In genomic region chr17:63288850-63289249, GRCm38 (mm10) we compare ENCODE assay signal across 14 mouse cellular contexts.
DNase-seq lines count a peak whose midpoint lies in the region; TF ChIP-seq lines count a peak whose summit lies in the region.
"Had no signal": no experiment of that assay in that cellular context is flagged by ENCODE, and none has a peak within 500 bp of the region (broad histone marks: within the 10 kb centered on the region; RNA-seq: fewer than 3 reads in every experiment).

No protein-coding gene starts in this region.

- H3K4me3 ChIP-seq in layer of hippocampus, adult 2 months: no peak overlapping the region
- H3K4me3 ChIP-seq: embryonic facial prominence, embryonic 13.5 days; forebrain, embryonic 12.5 days; heart, embryonic 12.5 days; hindbrain, embryonic 10.5 days; intestine, embryonic 15.5 days had no signal

- DNase-seq in cerebellum, postnatal 14 days: peak; percentile 43 to 51
- DNase-seq in cerebellum, adult 11-12 months: no peak
- DNase-seq in layer of hippocampus, adult 2 months (ENCODE audit: low spot score in 2 of 2): peak; percentile 4 to 46
- DNase-seq in layer of hippocampus, adult 11-12 months (ENCODE audit: low spot score): no peak
- peak; percentile 4 for DNase-seq in adipocyte (ENCODE audit: low spot score)
- DNase-seq in brain, adult 2 months (ENCODE audit: low read depth, low spot score): peak; percentile 66
- DNase-seq: adrenal gland, adult 8-10 months; gastrocnemius, postnatal 25 days had no signal

- peak; percentile 22 for TF ChIP-seq CTCF in layer of hippocampus, adult 2 months (conservative IDR thresholded peaks at IDR 0.05)

- peak overlapping the region; percentile 40; the same call in 1 of the 2 replicates for H3K27ac ChIP-seq in layer of hippocampus, adult 2 months
- H3K27ac ChIP-seq: embryonic facial prominence, embryonic 13.5 days; forebrain, embryonic 12.5 days; hindbrain, embryonic 10.5 days; hindbrain, embryonic 14.5 days had no signal

Comparison
In these comparisons a context has a peak if more than half of its experiments do, and no peak if none do; other contexts are left out.
1. DNase-seq: peak in cerebellum, postnatal 14 days (2 of 2), layer of hippocampus, adult 2 months (2 of 2), adipocyte (single experiment) and brain, adult 2 months (single experiment); none in cerebellum, adult 11-12 months (single experiment) and layer of hippocampus, adult 11-12 months (single experiment).